Mouse (Mus musculus): ENCODE results near the gene Wasf3. TPM values are rescaled to one million over a fixed set of nuclear protein-coding genes. Genes with fewer than 3 reads are reported as not detected.
"Not testable (repeated sequence)": the region's sequence is repeated elsewhere in the genome, so short reads cannot be mapped to it uniquely, and the experiment has no call there.

The Wasf3 gene
- polyA plus RNA-seq, 1 experiment: 0.98 TPM

GRCm38 (mm10) chr5:146435316-146435715 is 50.5 kb downstream of the Wasf3 start:
- 94% methylated on average over 16 of the region's 16 CpGs for WGBS
- no peak for DNase-seq (ENCODE audit: low read depth, low spot score)

GRCm38 (mm10) chr5:146436796-146437195 is 52.0 kb downstream of the Wasf3 start:
- WGBS: 94% methylated on average over 11 of the region's 11 CpGs

GRCm38 (mm10) chr5:146439152-146439781 is 54.5 kb downstream of the Wasf3 start:
- WGBS: 91% methylated on average over 7 of the region's 7 CpGs

More at GRCm38 (mm10) chr5:146436796-146437195, 52.0 kb downstream of the Wasf3 start:
- DNase-seq (ENCODE audit: low read depth, low spot score): no peak

GRCm38 (mm10) chr5:146440273-146440672 is 55.5 kb downstream of the Wasf3 start:
- DNase-seq (ENCODE audit: low read depth, low spot score): no peak
- 89% methylated on average over 5 of the region's 5 CpGs for WGBS

More at GRCm38 (mm10) chr5:146439152-146439781, 54.5 kb downstream of the Wasf3 start:
- DNase-seq (ENCODE audit: low read depth, low spot score): no peak

GRCm38 (mm10) chr5:146442767-146443166 is 58.0 kb downstream of the Wasf3 start:
- WGBS: 62% methylated on average over 2 of the region's 2 CpGs
- DNase-seq (ENCODE audit: low read depth, low spot score): no peak

GRCm38 (mm10) chr5:146446633-146447032 is 61.8 kb downstream of the Wasf3 start:
- 77% methylated on average over 2 of the region's 2 CpGs for WGBS
- no peak for DNase-seq (ENCODE audit: low read depth, low spot score)

- DNase-seq (ENCODE audit: low read depth, low spot score): no peak
- WGBS: 51% methylated on average over 11 of the region's 11 CpGs
These were observed 66.9 kb downstream of the Wasf3 start for GRCm38 (mm10) chr5:146451592-146452254.

- WGBS: 84% methylated on average over 6 of the region's 6 CpGs
- no peak for DNase-seq (ENCODE audit: low read depth, low spot score)
These were observed 68.8 kb downstream of the Wasf3 start for GRCm38 (mm10) chr5:146453556-146453955.

GRCm38 (mm10) chr5:146461612-146462011 is 76.8 kb downstream of the Wasf3 start:
- 69% methylated on average over 8 of the region's 8 CpGs for WGBS
- DNase-seq (ENCODE audit: low read depth, low spot score): no peak

GRCm38 (mm10) chr5:146466663-146467062 is 81.9 kb downstream of the Wasf3 start:
- no peak for DNase-seq (ENCODE audit: low read depth, low spot score)
- WGBS: 91% methylated on average over 19 of the region's 19 CpGs

GRCm38 (mm10) chr5:146468311-146468710 is 83.5 kb downstream of the Wasf3 start:
- WGBS: 91% methylated on average over 9 of the region's 9 CpGs
- DNase-seq (ENCODE audit: low read depth, low spot score): no peak

- DNase-seq (ENCODE audit: low read depth, low spot score): no peak
- 64% methylated on average over 9 of the region's 9 CpGs for WGBS
These were observed 86.0 kb downstream of the Wasf3 start for GRCm38 (mm10) chr5:146470821-146471220.

GRCm38 (mm10) chr5:146471311-146471710 is 86.5 kb downstream of the Wasf3 start:
- WGBS: 35% methylated on average over 5 of the region's 5 CpGs
- no peak for DNase-seq (ENCODE audit: low read depth, low spot score)

GRCm38 (mm10) chr5:146471821-146472220 is 87.0 kb downstream of the Wasf3 start:
- 91% methylated on average over 12 of the region's 12 CpGs for WGBS
- DNase-seq (ENCODE audit: low read depth, low spot score): no peak

GRCm38 (mm10) chr5:146479564-146479963 is 94.8 kb downstream of the Wasf3 start:
- 3% methylated on average over 4 of the region's 4 CpGs for WGBS
- DNase-seq (ENCODE audit: low read depth, low spot score): not testable (repeated sequence)

- not testable (repeated sequence) for DNase-seq (ENCODE audit: low read depth, low spot score)
- 90% methylated on average over 3 of the region's 3 CpGs for WGBS
These were observed 96.9 kb downstream of the Wasf3 start, which contains the start of gene Gm6408 for GRCm38 (mm10) chr5:146481665-146482064. Gm6408 (plus strand) TSS chr5:146481965.

- not testable (repeated sequence) for DNase-seq (ENCODE audit: low read depth, low spot score)
- WGBS: 12% methylated on average over 3 of the region's 4 CpGs
These were observed 104.2 kb downstream of the Wasf3 start for GRCm38 (mm10) chr5:146488959-146489358.

GRCm38 (mm10) chr5:146491063-146491462 is 106.3 kb downstream of the Wasf3 start, which contains the start of gene Gm6370:
Gm6370 (plus strand) TSS chr5:146491363.
- not testable (repeated sequence) for DNase-seq (ENCODE audit: low read depth, low spot score)
- WGBS: no CpG with 5 or more reads among the region's 5 CpGs

- DNase-seq (ENCODE audit: low read depth, low spot score): not testable (repeated sequence)
- WGBS: no CpG with 5 or more reads among the region's 5 CpGs
These were observed 117.3 kb downstream of the Wasf3 start, which contains the start of gene 4930449I24Rik for GRCm38 (mm10) chr5:146502099-146502498. 4930449I24Rik (plus strand) TSS chr5:146502399.

- 89% methylated on average over 2 of the region's 5 CpGs for WGBS
- DNase-seq (ENCODE audit: low read depth, low spot score): not testable (repeated sequence)
These were observed 129.0 kb downstream of the Wasf3 start, which contains the start of gene Gm3402 for GRCm38 (mm10) chr5:146513823-146514222. Gm3402 (plus strand) TSS chr5:146514123.
